Mouse (Mus musculus) ES-E14 (cell line): ENCODE measurements around the gene Brpf1. TPM values are rescaled to one million over a fixed set of nuclear protein-coding genes. Genes with fewer than 3 reads are reported as not detected.

Source experiments
- DNase-seq: peaks from one replicate; pipeline ENCODE4 v3.0.0-alpha.2; 2013; ENCODE audit warnings: low read depth, low spot score
- H3K27ac ChIP-seq: 2 replicates; pipeline ENCODE4 v1.5.1; 2012; ENCODE audit warnings: low read depth, mild to moderate bottlenecking, low read length, moderate library complexity, mixed read lengths; ENCODE audit not compliant: poor library complexity, insufficient read depth, severe bottlenecking
- H3K36me3 ChIP-seq: 2 replicates; pipeline ENCODE4 v1.6.1; 2012; ENCODE audit warnings: mild to moderate bottlenecking, low read length, moderate library complexity, mixed read lengths; ENCODE audit not compliant: control insufficient read depth, poor library complexity, insufficient read depth, severe bottlenecking
- H3K4me1 ChIP-seq, 2 experiments: fragments of 150-350 bp in 1 of 2; sonication (generic) in 1 of 2; 2 replicates each; pipeline ENCODE4 v1.6.1; 2012; ENCODE audit warnings: low read length in 2 of 2, mild to moderate bottlenecking in 1 of 2, mixed read lengths in 1 of 2; ENCODE audit not compliant: control insufficient read depth in 2 of 2, insufficient read depth in 2 of 2, poor library complexity in 1 of 2
- H3K4me3 ChIP-seq, 2 experiments: fragments of 150-350 bp in 1 of 2; sonication (generic) in 1 of 2; 2 replicates each; pipeline ENCODE4 v1.5.1; 2012; ENCODE audit warnings: low read length in 2 of 2, low read depth in 1 of 2, mild to moderate bottlenecking in 1 of 2, mixed read lengths in 1 of 2; ENCODE audit not compliant: insufficient read depth in 1 of 2, poor library complexity in 1 of 2, severe bottlenecking in 1 of 2
- H3K9ac ChIP-seq: 2 replicates; pipeline ENCODE4 v1.6.1; 2012; ENCODE audit warnings: low read depth, mild to moderate bottlenecking, low read length, mixed read lengths; ENCODE audit not compliant: poor library complexity, insufficient read depth, severe bottlenecking
- H3K9me3 ChIP-seq: fragments of 150-350 bp; sonication (generic); 2 replicates; pipeline ENCODE4 v1.6.1; 2012; ENCODE audit warnings: low read depth, mild to moderate bottlenecking, low read length; ENCODE audit not compliant: control insufficient read depth, insufficient read depth
- CHD2 ChIP-seq: IDR thresholded peaks from 2 replicates; pipeline ENCODE4 v1.6.1; 2014; ENCODE audit warnings: mild to moderate bottlenecking, low read depth, low read length, inconsistent platforms
- HCFC1 ChIP-seq: IDR thresholded peaks from 2 replicates; pipeline ENCODE4 v1.6.1; 2012; ENCODE audit warnings: low read length, inconsistent platforms, borderline replicate concordance; ENCODE audit not compliant: insufficient read depth
- MAFK ChIP-seq: IDR thresholded peaks from 2 replicates; pipeline ENCODE4 v1.6.1; 2014; ENCODE audit warnings: mild to moderate bottlenecking, low read depth, low read length, inconsistent platforms; ENCODE audit not compliant: insufficient read depth
- ZC3H11A ChIP-seq: IDR thresholded peaks from 2 replicates; pipeline ENCODE4 v1.6.1; 2012; ENCODE audit warnings: low read depth, mild to moderate bottlenecking, inconsistent platforms, low read length, borderline replicate concordance
- ZNF384 ChIP-seq: IDR thresholded peaks from 2 replicates; pipeline ENCODE4 v1.6.1; 2012; ENCODE audit warnings: low read depth, low read length, inconsistent platforms
- in situ Hi-C, 2 experiments: fragments of 600-800 bp; cut with MboI; formaldehyde crosslinking; loops; one replicate each; pipeline ENCODE4 v1.15.1; 2025; ENCODE audit warnings: low sequenced_read_pairs in 2 of 2, inconsistent platforms in 1 of 2; ENCODE audit not compliant: unreplicated experiment in 2 of 2
- total RNA-seq: library from RNA; depleted of rRNA; stranded (reverse); fragments of 300-350 nt; gene quantifications from 2 replicates; pipeline ENCODE4 v1.2.3, GENCODE M21; 2012

Gene Brpf1
- total RNA-seq, 1 experiment: 38.8 TPM

- Histone ChIP-seq H3K9ac (no peak overlapping the region), H3K4me1 (peaks cover 6 to 38% of the 10 kb centered on the region in 2 experiments; a peak in 3 of 4 replicates), H3K27ac (no peak overlapping the region), H3K4me3 (no peak overlapping the region), H3K9me3 (no peaks in the 10 kb centered on the region), H3K36me3 (no peaks in the 10 kb centered on the region)
- in situ Hi-C loops: no loop called here
- TF ChIP-seq ZNF384 (no peak), HCFC1 (no peak), ZC3H11A (no peak), MAFK (no peak), CHD2 (no peak)
- no peak for DNase-seq
Measured at GRCm38 (mm10) chr6:113292938-113293337, 14.0 kb upstream of the Brpf1 start.

- Histone ChIP-seq H3K9me3 (no peaks in the 10 kb centered on the region), H3K36me3 (no peaks in the 10 kb centered on the region), H3K27ac (peak overlapping the region; percentile 87; the same call in 1 of the 2 replicates), H3K9ac (no peak overlapping the region), H3K4me3 (no peak overlapping the region), H3K4me1 (peaks cover 5 to 34% of the 10 kb centered on the region in 2 experiments; a peak in 3 of 4 replicates)
- no peak for TF ChIP-seq MAFK
- TF ChIP-seq HCFC1: no peak
- no peak for TF ChIP-seq ZNF384
- no peak for TF ChIP-seq CHD2
- no peak for TF ChIP-seq ZC3H11A
- in situ Hi-C loops: no loop called here
- DNase-seq: no peak
Measured at GRCm38 (mm10) chr6:113296046-113296445, 10.9 kb upstream of the Brpf1 start.

- H3K9ac ChIP-seq: peak overlapping the region; percentile 55; the same call in 1 of the 2 replicates
- no peak for TF ChIP-seq ZC3H11A
- peak; percentile 85 for TF ChIP-seq MAFK
- peaks cover 5 to 36% of the 10 kb centered on the region in 2 experiments; a peak in 3 of 4 replicates for H3K4me1 ChIP-seq
- no peaks in the 10 kb centered on the region for H3K9me3 ChIP-seq
- no peak for DNase-seq
- H3K36me3 ChIP-seq: no peaks in the 10 kb centered on the region
- in situ Hi-C loops: no loop called here
- H3K4me3 ChIP-seq: no peak overlapping the region
- H3K27ac ChIP-seq: peak overlapping the region; percentile 87
Measured at GRCm38 (mm10) chr6:113296639-113297038, 10.3 kb upstream of the Brpf1 start.

- DNase-seq: no peak
- Histone ChIP-seq H3K27ac (no peak overlapping the region), H3K9ac (no peak overlapping the region), H3K4me3 (no peak overlapping the region), H3K36me3 (no peaks in the 10 kb centered on the region), H3K9me3 (no peaks in the 10 kb centered on the region), H3K4me1 (peaks cover 3 to 13% of the 10 kb centered on the region in 2 experiments; a peak in 3 of 4 replicates)
- TF ChIP-seq CHD2: no peak
- no peak for TF ChIP-seq HCFC1
- TF ChIP-seq MAFK: no peak
- TF ChIP-seq ZC3H11A: no peak
- TF ChIP-seq ZNF384: no peak
- in situ Hi-C loops: no loop called here
Measured at GRCm38 (mm10) chr6:113301350-113301749, 5.6 kb upstream of the Brpf1 start.

- no peak overlapping the region for H3K27ac ChIP-seq
- in situ Hi-C loops: no loop called here
- TF ChIP-seq ZNF384: no peak
- TF ChIP-seq MAFK: no peak
- no peak for TF ChIP-seq ZC3H11A
- no peak for TF ChIP-seq CHD2
- no peak for TF ChIP-seq HCFC1
- H3K36me3 ChIP-seq: no peaks in the 10 kb centered on the region
- H3K4me1 ChIP-seq: peaks cover 2 to 11% of the 10 kb centered on the region in 2 experiments; a peak in 2 of 4 replicates
- H3K9me3 ChIP-seq: no peaks in the 10 kb centered on the region
- H3K9ac ChIP-seq: no peak overlapping the region
- DNase-seq: no peak
- H3K4me3 ChIP-seq: no peak overlapping the region
Measured at GRCm38 (mm10) chr6:113302258-113302657, 4.7 kb upstream of the Brpf1 start.
